Mouse (Mus musculus) embryo, embryonic 9.5 days (tissue): Measurements from ENCODE around the gene Lpar1.

ENCODE experiments used
- DNase-seq: peaks from one replicate; pipeline ENCODE4 v3.0.0-alpha.2; 2017; ENCODE audit errors: extremely low spot score

Lpar1 gene

GRCm38 (mm10) chr4:58447841-58448240 is 105.9 kb downstream of the Lpar1 start:
- DNase-seq: no peak

- DNase-seq: no peak
These were observed 107.9 kb downstream of the Lpar1 start for GRCm38 (mm10) chr4:58445846-58446245.

- no peak for DNase-seq
These were observed 111.4 kb downstream of the Lpar1 start for GRCm38 (mm10) chr4:58442338-58442737.

DNA sequence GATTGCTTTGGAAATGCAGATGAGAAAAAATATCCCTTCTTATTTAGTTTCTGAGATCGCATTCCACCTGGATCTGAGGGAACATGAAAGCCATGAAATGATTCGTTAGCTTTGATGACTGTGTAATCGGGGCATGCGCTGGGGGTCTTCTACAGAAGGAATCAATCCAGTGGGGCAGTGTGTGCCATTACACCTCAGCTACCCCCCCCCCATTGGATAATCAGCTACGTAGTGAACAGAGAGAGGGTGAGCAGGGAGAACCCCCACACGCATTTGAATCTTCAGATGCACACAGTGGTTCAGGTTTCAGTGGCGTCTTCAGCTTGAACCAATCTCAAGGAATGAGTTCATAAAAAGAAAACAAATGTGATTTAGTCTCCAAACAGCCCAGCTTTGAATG is 115.0 kb downstream of the Lpar1 start:
- no peak for DNase-seq

DNA sequence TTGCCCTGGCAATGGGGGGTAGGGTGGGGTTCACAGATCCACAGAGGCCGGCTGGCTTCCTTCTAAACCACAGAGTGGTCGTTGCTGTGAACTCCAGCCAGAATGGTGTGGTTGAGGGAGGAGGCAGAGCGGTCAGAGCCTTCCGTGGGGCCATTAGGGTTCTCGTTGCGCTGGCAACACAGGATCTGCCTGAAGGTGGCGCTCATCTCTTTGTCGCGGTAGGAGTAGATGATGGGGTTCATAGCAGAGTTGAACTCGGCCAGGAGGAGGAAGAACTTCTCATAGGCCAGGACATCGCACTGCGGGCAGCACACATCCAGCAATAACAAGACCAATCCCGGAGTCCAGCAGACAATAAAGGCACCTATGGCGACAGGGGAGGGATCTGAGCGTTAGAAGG is 116.4 kb downstream of the Lpar1 start:
- DNase-seq: no peak

DNA sequence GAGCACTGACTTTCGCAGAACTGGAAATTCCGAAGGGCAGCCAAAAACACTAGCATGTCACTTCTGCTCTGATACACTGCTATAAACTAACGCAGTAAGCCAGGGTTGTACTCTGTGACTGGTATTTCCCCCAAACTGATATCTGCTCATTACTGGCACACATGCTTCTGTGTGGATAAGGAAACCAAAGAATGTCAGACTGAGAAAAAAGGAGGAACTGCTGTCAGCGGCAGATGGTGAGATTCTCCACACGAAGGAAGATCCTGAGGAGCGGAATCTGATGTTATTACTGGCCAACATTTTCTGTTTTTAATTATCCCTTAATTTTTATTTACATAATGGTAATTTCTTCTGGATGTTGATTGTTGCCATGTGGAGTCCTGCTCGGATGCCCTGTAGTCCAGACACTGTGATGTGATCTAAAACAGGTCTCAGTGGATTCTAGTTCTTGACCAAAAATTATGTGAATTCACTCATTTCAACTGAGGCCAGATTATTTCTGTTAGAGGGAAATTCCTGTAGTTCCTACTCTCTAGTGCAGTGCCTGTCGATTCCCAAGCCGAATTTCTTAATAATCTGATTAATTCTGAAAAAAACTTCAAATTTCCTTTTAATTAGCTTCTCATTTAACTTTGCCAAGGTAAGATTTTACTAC is 130.3 kb downstream of the Lpar1 start:
- no peak for DNase-seq

DNA sequence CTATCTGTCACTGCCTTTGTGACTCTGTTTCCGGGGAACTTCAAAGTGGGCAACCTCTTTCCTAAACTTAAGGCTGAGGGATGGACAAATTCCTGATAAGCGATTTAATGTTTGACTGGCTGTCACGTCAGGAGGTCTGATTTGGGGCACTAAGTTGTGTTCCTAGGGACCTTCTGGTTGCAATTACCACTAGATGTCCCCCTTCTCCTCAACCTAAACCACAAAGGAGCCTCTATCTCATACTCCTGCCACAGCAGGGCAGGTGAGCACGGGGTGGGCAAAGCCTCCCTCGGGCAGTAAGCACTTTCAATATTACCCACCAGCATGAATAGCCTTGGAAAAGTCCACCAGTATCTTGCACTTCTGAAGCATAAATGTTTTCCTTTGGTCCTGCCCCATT is 134.5 kb downstream of the Lpar1 start:
- DNase-seq: no peak

GRCm38 (mm10) chr4:58417319-58417718 is 136.4 kb downstream of the Lpar1 start:
- no peak for DNase-seq

DNA sequence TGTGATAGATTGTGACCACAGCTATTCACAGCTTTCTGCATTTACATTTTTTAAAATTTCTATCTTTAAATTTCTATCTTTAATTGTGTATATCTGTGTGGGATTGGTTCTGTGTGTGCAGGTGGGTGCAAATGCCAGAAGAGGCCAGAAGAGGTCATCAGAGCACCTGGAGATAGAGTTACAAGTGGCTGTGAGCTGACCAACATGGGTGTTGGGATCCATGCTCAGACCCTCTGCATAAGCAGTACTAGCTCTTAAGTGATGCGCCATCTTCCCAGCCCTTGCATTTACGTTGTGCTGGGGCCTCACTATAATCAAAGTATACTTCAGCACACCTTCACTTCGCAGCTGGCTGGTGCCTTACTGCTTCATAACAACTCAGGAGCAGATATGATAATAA is 138.2 kb downstream of the Lpar1 start:
- no peak for DNase-seq

- DNase-seq: no peak
These were observed 140.2 kb downstream of the Lpar1 start for GRCm38 (mm10) chr4:58413188-58414185.

DNA sequence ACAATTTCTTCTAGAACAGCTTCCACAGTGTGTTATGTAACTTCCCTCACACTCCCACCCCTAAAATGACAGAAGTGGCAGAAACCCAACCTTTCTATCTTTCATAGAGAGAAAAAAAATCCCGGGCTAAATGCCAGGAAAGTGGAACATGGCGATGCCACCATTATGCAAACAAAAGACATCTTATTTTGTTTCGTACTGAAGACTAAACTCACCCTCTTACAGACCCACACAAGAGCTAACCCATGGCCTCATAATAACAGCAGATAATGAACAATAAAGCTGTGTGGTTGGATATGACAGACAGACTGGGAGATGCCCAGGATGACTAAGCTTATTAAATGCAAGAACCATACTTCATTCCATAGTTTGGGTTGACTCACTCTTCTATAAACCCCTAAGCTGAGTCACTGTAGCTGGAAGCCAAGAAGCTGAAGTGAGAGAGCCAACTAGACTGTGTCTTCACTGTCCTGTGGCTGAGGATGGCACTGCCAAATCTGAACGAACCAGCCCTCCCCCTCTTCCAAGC is 151.7 kb downstream of the Lpar1 start:
- DNase-seq: no peak

- no peak for DNase-seq
These were observed 152.8 kb downstream of the Lpar1 start for GRCm38 (mm10) chr4:58400861-58401341.
